Mouse (Mus musculus) B cell, adult 2 months (primary cell): ENCODE results near the gene Ptprr.

Source experiments
- DNase-seq, 2 experiments: peaks; one replicate each; pipeline ENCODE4 v3.0.0; 2022

Ptprr gene

GRCm38 (mm10) chr10:116017845-116018479 is at the start of gene Ptprr:
Ptprr (plus strand) TSS chr10:116018213.
- DNase-seq = no peak

GRCm38 (mm10) chr10:115976345-115976744 is 41.7 kb upstream of the Ptprr start:
- no peak for DNase-seq

DNA sequence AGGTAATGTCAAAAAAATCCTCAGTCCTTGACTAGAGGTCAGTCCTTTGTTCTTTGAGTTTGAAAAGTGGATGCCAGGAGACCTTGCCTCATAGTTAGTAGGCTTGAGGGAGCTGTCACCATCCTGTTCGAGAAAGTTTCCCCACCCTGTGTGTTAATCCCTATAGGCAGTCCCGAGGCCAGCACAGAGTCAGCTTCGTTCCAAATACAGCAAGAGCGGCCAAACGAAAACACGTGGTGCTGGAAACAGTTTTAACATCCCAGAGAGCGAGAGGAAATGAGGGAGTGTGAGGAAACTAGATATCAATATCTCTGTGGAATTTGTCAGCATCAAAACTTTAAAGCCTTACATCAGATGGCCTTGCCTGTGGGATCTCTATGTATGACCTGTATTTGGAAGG is 39.0 kb upstream of the Ptprr start:
- DNase-seq = no peak

GRCm38 (mm10) chr10:115980018-115980417 is 38.0 kb upstream of the Ptprr start:
- DNase-seq = no peak

DNA sequence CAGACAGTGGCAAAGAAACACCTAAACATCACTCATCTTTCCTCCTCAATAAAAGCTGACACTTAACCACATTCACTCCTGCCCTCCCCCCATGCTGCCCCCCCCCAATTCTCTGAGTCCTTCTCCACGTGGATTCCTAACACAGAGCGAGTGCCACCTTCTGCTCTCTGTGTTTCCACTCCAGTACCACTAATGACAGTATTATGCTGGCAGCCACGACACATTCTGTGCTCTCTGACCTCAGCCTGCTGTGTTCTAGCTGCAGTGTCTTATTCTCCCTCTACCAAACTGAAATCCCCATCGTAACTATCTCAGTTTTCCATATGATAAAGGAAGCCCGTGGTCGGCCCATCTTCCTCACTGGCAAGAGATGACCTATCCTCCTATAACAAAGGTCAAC is 33.7 kb upstream of the Ptprr start:
- DNase-seq = no peak

GRCm38 (mm10) chr10:116001838-116002237 is 16.2 kb upstream of the Ptprr start:
- DNase-seq = no peak

DNA sequence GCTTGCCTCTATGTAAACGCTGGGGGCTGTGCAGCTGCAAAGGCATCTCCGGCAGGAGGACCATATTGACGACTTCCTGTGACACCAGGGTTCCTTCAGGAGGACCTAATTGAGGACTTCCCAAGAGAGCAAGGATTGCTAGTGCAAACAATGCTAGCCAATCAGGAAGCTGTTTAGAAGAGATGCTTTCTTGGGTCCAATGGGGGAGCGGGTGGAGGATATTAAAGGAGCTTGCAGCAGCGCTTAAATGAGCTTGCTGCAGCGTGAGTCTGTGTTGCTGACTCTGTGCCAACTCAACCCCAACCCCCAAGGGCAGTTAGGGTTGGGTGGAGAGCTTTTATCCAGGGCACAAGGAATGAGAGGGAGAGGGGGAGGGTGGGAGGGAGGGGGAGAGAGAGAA is 11.3 kb upstream of the Ptprr start:
- no peak for DNase-seq

- no peak for DNase-seq
Observed at GRCm38 (mm10) chr10:116018480-116018891, 473 bp downstream of the Ptprr start.

- DNase-seq = no peak
Observed at GRCm38 (mm10) chr10:116019086-116019860, 1.3 kb downstream of the Ptprr start.

- DNase-seq = no peak
Observed at GRCm38 (mm10) chr10:116021081-116021480, 3.1 kb downstream of the Ptprr start.

GRCm38 (mm10) chr10:116038150-116038549 is 20.1 kb downstream of the Ptprr start:
- DNase-seq = no peak

- DNase-seq = no peak
Observed at GRCm38 (mm10) chr10:116075954-116076353, 57.9 kb downstream of the Ptprr start.

DNA sequence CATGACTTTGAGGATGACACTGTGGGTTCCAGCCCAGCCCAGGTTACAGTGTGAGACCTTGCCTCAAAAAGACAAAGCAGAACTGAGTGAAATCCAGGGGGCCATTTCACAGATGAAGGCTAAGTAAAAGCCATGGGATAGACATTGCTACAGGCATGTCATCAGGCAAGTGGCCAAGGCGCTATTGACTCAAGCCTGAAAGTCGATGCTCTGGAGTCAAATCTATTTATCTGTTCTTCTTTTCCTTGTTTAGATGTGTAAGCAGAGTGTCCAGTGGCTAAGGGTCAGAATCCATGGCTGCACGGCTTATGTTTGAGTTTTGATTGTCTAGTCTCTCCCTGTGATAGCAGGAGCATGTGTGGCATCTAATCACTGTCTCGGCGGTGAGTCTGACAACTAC is 60.6 kb downstream of the Ptprr start:
- no peak for DNase-seq

- DNase-seq = no peak
Observed at GRCm38 (mm10) chr10:116079396-116079795, 61.4 kb downstream of the Ptprr start.

- no peak for DNase-seq
Observed at GRCm38 (mm10) chr10:116080841-116081240, 62.8 kb downstream of the Ptprr start.

- DNase-seq = no peak
Observed at GRCm38 (mm10) chr10:116083965-116084364, 66.0 kb downstream of the Ptprr start.

DNA sequence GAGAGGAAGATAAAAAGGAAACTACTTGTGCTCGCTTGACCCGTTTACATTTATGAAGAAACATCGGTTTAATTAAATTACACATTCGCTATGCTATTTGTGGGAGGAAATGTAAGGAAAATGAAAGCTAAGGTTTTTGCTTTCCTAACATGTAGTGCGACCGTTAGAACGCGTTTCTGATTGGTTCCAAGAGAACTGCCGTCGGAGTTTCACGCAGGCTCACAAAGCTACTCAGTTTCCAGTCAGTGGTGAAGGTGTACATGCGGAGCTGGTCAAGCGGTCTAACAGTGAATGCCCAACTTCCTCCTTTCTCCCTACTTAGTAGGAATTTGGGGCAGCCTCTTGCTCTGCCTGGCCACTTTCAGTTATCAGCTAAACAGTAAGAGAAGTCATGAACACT is 78.5 kb downstream of the Ptprr start:
- no peak for DNase-seq

- no peak for DNase-seq
Observed at GRCm38 (mm10) chr10:116098470-116098869, 80.5 kb downstream of the Ptprr start.

- no peak for DNase-seq
Observed at GRCm38 (mm10) chr10:116108176-116108575, 90.2 kb downstream of the Ptprr start.

DNA sequence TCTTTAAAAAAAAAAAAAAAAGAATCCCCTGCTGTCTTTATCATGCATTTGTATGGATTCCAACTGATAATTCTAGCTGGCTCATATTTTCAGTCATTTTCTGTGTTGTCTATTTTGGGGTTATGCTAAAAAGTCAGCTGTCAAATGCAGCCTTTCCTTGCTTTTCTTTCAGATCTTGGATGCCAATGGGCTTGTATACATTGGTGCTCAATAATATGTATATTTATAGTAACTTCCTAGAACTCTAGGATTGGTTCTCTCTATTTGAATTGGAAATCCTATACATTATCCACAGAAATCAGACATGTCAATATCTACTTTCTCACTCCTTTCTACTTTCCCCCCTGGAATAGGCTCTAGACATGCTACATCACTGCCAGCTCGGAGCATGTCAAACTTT is 90.7 kb downstream of the Ptprr start:
- no peak for DNase-seq

GRCm38 (mm10) chr10:116112868-116113267 is 94.9 kb downstream of the Ptprr start:
- DNase-seq = no peak

DNA sequence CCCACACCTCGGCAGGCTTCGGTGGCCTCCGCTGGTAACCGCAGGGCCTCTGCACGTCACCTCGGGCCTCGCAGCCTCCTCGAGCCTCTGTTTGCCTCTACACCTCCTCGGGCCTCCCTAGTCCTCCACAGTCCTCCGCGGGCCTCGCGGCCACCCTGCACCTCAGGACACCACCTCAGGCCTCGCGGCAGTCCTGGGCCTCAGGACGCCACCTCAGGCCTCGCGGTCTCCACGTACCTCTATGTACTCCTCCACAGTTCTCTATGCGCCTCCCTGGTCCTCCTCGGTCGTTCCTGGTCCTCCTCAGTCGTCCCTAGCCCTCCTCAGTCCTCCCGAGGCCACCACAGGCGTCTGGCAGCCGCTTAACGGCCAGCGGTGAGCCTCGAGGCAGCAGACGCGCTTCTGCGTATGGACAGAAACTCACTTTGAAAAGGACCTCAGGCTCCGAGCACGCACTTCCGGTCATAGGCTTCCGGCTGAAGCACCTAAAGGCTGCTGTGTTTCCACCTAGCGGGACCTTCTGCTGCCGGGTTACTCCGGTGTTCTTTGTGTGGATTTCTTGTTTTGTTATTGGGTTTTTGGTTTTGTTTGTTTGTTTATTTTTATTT is 96.0 kb downstream of the Ptprr start, which contains the start of gene 4933416C03Rik:
Gene 4933416C03Rik, minus strand, starts transcription at position 51 of the 608 bp plus-strand sequence.
- no peak for DNase-seq

DNA sequence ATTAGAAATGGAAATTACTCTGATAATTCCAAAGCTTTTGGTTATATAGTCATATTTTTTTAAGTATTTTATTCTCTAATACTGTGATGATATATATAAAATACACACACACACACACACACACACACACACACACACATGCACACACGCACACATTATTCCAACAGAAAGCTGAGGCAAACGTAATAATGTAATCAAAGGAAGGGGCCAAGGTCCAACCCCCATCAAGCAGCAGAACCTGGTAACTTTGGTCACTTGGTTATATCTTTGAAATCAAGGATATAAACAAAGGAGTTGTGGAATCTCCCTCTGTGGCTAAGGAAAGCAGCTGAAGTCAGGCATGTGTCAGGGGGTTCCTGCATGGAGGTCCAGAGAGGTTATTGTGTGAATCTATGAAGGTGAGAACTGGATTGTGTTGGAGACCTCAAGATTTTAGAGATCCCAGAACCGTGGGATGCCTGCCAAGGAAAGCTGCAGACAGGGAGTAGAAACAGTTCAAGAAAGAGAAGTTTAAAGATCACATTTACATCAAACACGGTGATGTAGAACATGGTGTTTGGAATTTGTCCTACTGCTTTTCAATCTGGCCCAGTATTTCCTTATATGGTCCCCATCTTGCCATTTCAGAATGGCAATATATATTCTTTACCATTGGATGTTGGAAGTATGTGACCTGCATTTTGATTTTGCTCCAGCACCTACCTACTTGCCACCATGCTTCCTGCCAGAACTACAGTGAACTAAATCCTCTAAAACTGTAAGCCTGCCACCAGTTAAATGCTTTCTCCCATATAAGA is 98.1 kb downstream of the Ptprr start:
- no peak for DNase-seq
